Mouse (Mus musculus): ENCODE measurements around the gene Polr2l.

GRCm38 (mm10) chr7:141460391-141461113, 14.4 kb downstream of the Polr2l start, which contains the start of gene Cracr2b:
- TF ChIP-seq CTCF (IDR thresholded peaks at IDR 0.05) (0 out of 2 replicates have a peak, but pooled peaks have one; percentile 2), EP300 (IDR thresholded peaks at IDR 0.05) (no peak)
